Mouse (Mus musculus) cerebellum, adult 2 months (tissue): Measurements from ENCODE around the gene Adamtsl2.

Source experiments
- CTCF ChIP-seq: fragments of 200-500 bp; IDR thresholded peaks from 2 replicates; pipeline ENCODE4 v1.5.1; 2011; ENCODE audit warnings: low read depth, mild to moderate bottlenecking, control low read depth, low read length, moderate library complexity, borderline replicate concordance; ENCODE audit not compliant: insufficient read depth
- POLR2A ChIP-seq: fragments of 200-500 bp; IDR thresholded peaks from 2 replicates; pipeline ENCODE4 v1.6.1; 2011; ENCODE audit warnings: low read length, control low read depth, borderline replicate concordance; ENCODE audit not compliant: insufficient read depth

DNA sequence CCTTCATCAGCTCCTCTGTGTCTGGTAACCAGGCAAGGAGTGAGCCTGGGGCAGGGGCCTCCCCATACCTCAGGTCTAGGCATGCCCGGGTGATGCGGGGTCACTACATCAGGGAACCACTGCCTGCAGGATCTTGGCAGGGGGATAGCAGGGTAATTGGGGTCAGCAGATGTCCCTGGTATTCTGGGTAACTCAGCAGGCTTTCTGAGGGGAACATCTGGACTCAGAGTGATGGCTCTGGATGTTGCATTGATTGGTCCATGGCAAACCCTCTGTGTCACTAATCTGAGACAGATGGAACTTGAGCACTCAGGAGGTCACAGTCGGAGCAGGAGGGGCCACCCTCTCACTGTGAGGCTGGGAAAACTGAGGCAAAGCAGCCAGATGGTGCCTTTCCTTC, 27.6 kb downstream of the Adamtsl2 start:
- TF ChIP-seq CTCF: no peak
- TF ChIP-seq POLR2A: no peak
